Mouse (Mus musculus): ENCODE results near the gene Isg20l2. TPM values are rescaled to one million over a fixed set of nuclear protein-coding genes. Genes with fewer than 3 reads are reported as not detected.

The Isg20l2 gene
- polyA plus RNA-seq, 1 experiment from 2014 or later = 25.0 TPM

- no peak overlapping the region for H3K4me3 ChIP-seq (ENCODE audit: low read depth, low read length)
- no peaks in the 10 kb centered on the region for H3K27me3 ChIP-seq (ENCODE audit: control insufficient read depth, insufficient read depth, low read length)
- H3K9ac ChIP-seq (ENCODE audit: low read depth, low read length) = no peak overlapping the region
- H3K36me3 ChIP-seq (ENCODE audit: control insufficient read depth, insufficient read depth, low read length) = no peaks in the 10 kb centered on the region
- WGBS (ENCODE audit: insufficient replicate concordance) = 28% methylated on average over 4 of the region's 4 CpGs
- no peak for ATAC-seq (replicated peaks; ENCODE audit: insufficient number of reproducible peaks, low FRiP score, low TSS enrichment)
- H3K27ac ChIP-seq (ENCODE audit: low read depth, low read length) = no peak overlapping the region
- H3K9me3 ChIP-seq (replicated peaks; ENCODE audit: control insufficient read depth, low read length) = no peaks in the 10 kb centered on the region
- H3K4me1 ChIP-seq (ENCODE audit: control insufficient read depth, insufficient read depth, low read length) = peaks cover 19% of the 10 kb centered on the region
- no peak overlapping the region for H3K4me2 ChIP-seq
Observed at GRCm38 (mm10) chr3:87958476-87958875, 28.4 kb downstream of the Isg20l2 start.

GRCm38 (mm10) chr3:87958967-87959366 is 28.9 kb downstream of the Isg20l2 start:
- no peak overlapping the region for H3K27ac ChIP-seq (ENCODE audit: low read depth, low read length)
- H3K9ac ChIP-seq (ENCODE audit: low read depth, low read length) = no peak overlapping the region
- H3K27me3 ChIP-seq (ENCODE audit: control insufficient read depth, insufficient read depth, low read length) = no peaks in the 10 kb centered on the region
- no peaks in the 10 kb centered on the region for H3K36me3 ChIP-seq (ENCODE audit: control insufficient read depth, insufficient read depth, low read length)
- no peak overlapping the region for H3K4me2 ChIP-seq
- no peak for ATAC-seq (replicated peaks; ENCODE audit: insufficient number of reproducible peaks, low FRiP score, low TSS enrichment)
- H3K4me3 ChIP-seq (ENCODE audit: low read depth, low read length) = no peak overlapping the region
- 56% methylated on average over 1 of the region's 1 CpGs for WGBS (ENCODE audit: insufficient replicate concordance)
- H3K4me1 ChIP-seq (ENCODE audit: control insufficient read depth, insufficient read depth, low read length) = peaks cover 19% of the 10 kb centered on the region
- no peaks in the 10 kb centered on the region for H3K9me3 ChIP-seq (replicated peaks; ENCODE audit: control insufficient read depth, low read length)

- no peak overlapping the region for H3K4me3 ChIP-seq (ENCODE audit: low read depth, low read length)
- H3K9ac ChIP-seq (ENCODE audit: low read depth, low read length) = no peak overlapping the region
- 52% methylated on average over 7 of the region's 7 CpGs for WGBS (ENCODE audit: insufficient replicate concordance)
- peaks cover 19% of the 10 kb centered on the region for H3K4me1 ChIP-seq (ENCODE audit: control insufficient read depth, insufficient read depth, low read length)
- no peaks in the 10 kb centered on the region for H3K9me3 ChIP-seq (replicated peaks; ENCODE audit: control insufficient read depth, low read length)
- H3K27me3 ChIP-seq (ENCODE audit: control insufficient read depth, insufficient read depth, low read length) = no peaks in the 10 kb centered on the region
- no peak overlapping the region for H3K4me2 ChIP-seq
- no peak for ATAC-seq (replicated peaks; ENCODE audit: insufficient number of reproducible peaks, low FRiP score, low TSS enrichment)
- no peaks in the 10 kb centered on the region for H3K36me3 ChIP-seq (ENCODE audit: control insufficient read depth, insufficient read depth, low read length)
- no peak overlapping the region; the same call in 1 of the 2 replicates for H3K27ac ChIP-seq (ENCODE audit: low read depth, low read length)
Observed at GRCm38 (mm10) chr3:87959371-87959770, 29.3 kb downstream of the Isg20l2 start.

- Histone ChIP-seq H3K9me3 (replicated peaks; ENCODE audit: control insufficient read depth, low read length) (no peaks in the 10 kb centered on the region), H3K9ac (ENCODE audit: low read depth, low read length) (peak overlapping the region; percentile 72), H3K4me2 (peak overlapping the region; percentile 76), H3K27me3 (ENCODE audit: control insufficient read depth, insufficient read depth, low read length) (no peaks in the 10 kb centered on the region), H3K4me1 (ENCODE audit: control insufficient read depth, insufficient read depth, low read length) (peaks cover 19% of the 10 kb centered on the region), H3K4me3 (ENCODE audit: low read depth, low read length) (peak overlapping the region; percentile 45), H3K27ac (ENCODE audit: low read depth, low read length) (peak overlapping the region; percentile 78), H3K36me3 (ENCODE audit: control insufficient read depth, insufficient read depth, low read length) (no peaks in the 10 kb centered on the region)
- 9% methylated on average over 10 of the region's 10 CpGs for WGBS (ENCODE audit: insufficient replicate concordance)
- no peak for ATAC-seq (replicated peaks; ENCODE audit: insufficient number of reproducible peaks, low FRiP score, low TSS enrichment)
Observed at GRCm38 (mm10) chr3:87960191-87960585, 30.1 kb downstream of the Isg20l2 start.

GRCm38 (mm10) chr3:87960586-87961191 is 30.6 kb downstream of the Isg20l2 start:
- peak overlapping the region; percentile 78 for H3K27ac ChIP-seq (ENCODE audit: low read depth, low read length)
- under 1% methylated on average over 27 of the region's 27 CpGs for WGBS (ENCODE audit: insufficient replicate concordance)
- no peaks in the 10 kb centered on the region for H3K27me3 ChIP-seq (ENCODE audit: control insufficient read depth, insufficient read depth, low read length)
- peak; percentile 94 for ATAC-seq (replicated peaks; ENCODE audit: insufficient number of reproducible peaks, low FRiP score, low TSS enrichment)
- peak overlapping the region; percentile 72 for H3K9ac ChIP-seq (ENCODE audit: low read depth, low read length)
- H3K4me3 ChIP-seq (ENCODE audit: low read depth, low read length) = peak overlapping the region; percentile 45
- no peaks in the 10 kb centered on the region for H3K9me3 ChIP-seq (replicated peaks; ENCODE audit: control insufficient read depth, low read length)
- no peaks in the 10 kb centered on the region for H3K36me3 ChIP-seq (ENCODE audit: control insufficient read depth, insufficient read depth, low read length)
- H3K4me1 ChIP-seq (ENCODE audit: control insufficient read depth, insufficient read depth, low read length) = peaks cover 19% of the 10 kb centered on the region
- H3K4me2 ChIP-seq = peak overlapping the region; percentile 76

- H3K9me3 ChIP-seq (replicated peaks; ENCODE audit: control insufficient read depth, low read length) = no peaks in the 10 kb centered on the region
- peak overlapping the region; percentile 67 for H3K4me3 ChIP-seq (ENCODE audit: low read depth, low read length)
- peak overlapping the region; percentile 46; the same call in 1 of the 2 replicates for H3K27ac ChIP-seq (ENCODE audit: low read depth, low read length)
- 0 out of 2 replicates have a peak, but pooled peaks cover 2% of the 10 kb centered on the region for H3K36me3 ChIP-seq (ENCODE audit: control insufficient read depth, insufficient read depth, low read length)
- peak overlapping the region; percentile 95 for H3K4me2 ChIP-seq
- under 1% methylated on average over 21 of the region's 21 CpGs for WGBS (ENCODE audit: insufficient replicate concordance)
- no peak for ATAC-seq (replicated peaks; ENCODE audit: insufficient number of reproducible peaks, low FRiP score, low TSS enrichment)
- H3K4me1 ChIP-seq (ENCODE audit: control insufficient read depth, insufficient read depth, low read length) = peaks cover 39% of the 10 kb centered on the region
- peaks cover 19% of the 10 kb centered on the region for H3K27me3 ChIP-seq (ENCODE audit: control insufficient read depth, insufficient read depth, low read length)
- H3K9ac ChIP-seq (ENCODE audit: low read depth, low read length) = peak overlapping the region; percentile 39; the same call in 1 of the 2 replicates
Observed at GRCm38 (mm10) chr3:87970184-87970938, 40.2 kb downstream of the Isg20l2 start.

- peak within 1 kb of the TSS; percentile 95 for H3K4me2 ChIP-seq
- ATAC-seq (replicated peaks; ENCODE audit: insufficient number of reproducible peaks, low FRiP score, low TSS enrichment) = peak; percentile 51
- H3K9me3 ChIP-seq (replicated peaks; ENCODE audit: control insufficient read depth, low read length) = no peaks in the 10 kb centered on the region
- WGBS (ENCODE audit: insufficient replicate concordance) = under 1% methylated on average over 44 of the region's 44 CpGs
- peaks cover 39% of the 10 kb centered on the region for H3K4me1 ChIP-seq (ENCODE audit: control insufficient read depth, insufficient read depth, low read length)
- peak within 1 kb of the TSS; percentile 67 for H3K4me3 ChIP-seq (ENCODE audit: low read depth, low read length)
- peak within 1 kb of the TSS; percentile 81 for H3K9ac ChIP-seq (ENCODE audit: low read depth, low read length)
- H3K36me3 ChIP-seq (ENCODE audit: control insufficient read depth, insufficient read depth, low read length) = peaks cover 6% of the 10 kb centered on the region; the same call in 1 of the 2 replicates
- H3K27ac ChIP-seq (ENCODE audit: low read depth, low read length) = peak within 1 kb of the TSS; percentile 51
- peaks cover 19% of the 10 kb centered on the region for H3K27me3 ChIP-seq (ENCODE audit: control insufficient read depth, insufficient read depth, low read length)
Observed at GRCm38 (mm10) chr3:87970939-87971488, 40.9 kb downstream of the Isg20l2 start, which contains the start of gene Nes. Gene Nes (plus strand): TSS chr3:87971078.

GRCm38 (mm10) chr3:87971489-87972202 is 41.5 kb downstream of the Isg20l2 start:
- peak overlapping the region; percentile 51; the same call in 1 of the 2 replicates for H3K27ac ChIP-seq (ENCODE audit: low read depth, low read length)
- H3K4me3 ChIP-seq (ENCODE audit: low read depth, low read length) = peak overlapping the region; percentile 67
- peak overlapping the region; percentile 95 for H3K4me2 ChIP-seq
- peak overlapping the region; percentile 81 for H3K9ac ChIP-seq (ENCODE audit: low read depth, low read length)
- ATAC-seq (replicated peaks; ENCODE audit: insufficient number of reproducible peaks, low FRiP score, low TSS enrichment) = no peak
- H3K36me3 ChIP-seq (ENCODE audit: control insufficient read depth, insufficient read depth, low read length) = peaks cover 6% of the 10 kb centered on the region; the same call in 1 of the 2 replicates
- 1% methylated on average over 57 of the region's 60 CpGs for WGBS (ENCODE audit: insufficient replicate concordance)
- H3K4me1 ChIP-seq (ENCODE audit: control insufficient read depth, insufficient read depth, low read length) = peaks cover 39% of the 10 kb centered on the region
- H3K27me3 ChIP-seq (ENCODE audit: control insufficient read depth, insufficient read depth, low read length) = peaks cover 19% of the 10 kb centered on the region
- no peaks in the 10 kb centered on the region for H3K9me3 ChIP-seq (replicated peaks; ENCODE audit: control insufficient read depth, low read length)

All from heart, embryonic 11.5 days (tissue).